In the genomic region with DNA sequence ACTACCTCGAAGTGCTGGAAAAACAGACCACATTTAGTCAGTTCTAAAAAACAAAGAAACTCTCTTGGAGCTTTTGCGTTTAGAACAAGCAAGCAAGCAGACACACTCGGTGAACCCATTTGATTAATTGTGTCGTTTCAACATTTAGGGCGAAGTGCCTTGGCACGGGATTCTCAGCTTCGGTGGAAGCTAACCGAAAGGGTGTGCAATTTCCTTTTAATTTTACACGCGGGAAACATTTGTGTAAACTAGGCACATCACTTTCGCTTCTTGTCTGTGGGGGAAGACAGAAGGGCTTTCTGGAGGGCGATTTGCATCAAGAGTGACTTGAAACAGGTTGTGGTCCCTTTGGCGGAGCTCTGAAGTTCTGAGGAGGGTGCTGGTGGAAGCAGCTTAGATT, we compare ENCODE assay signal across 10 mouse cellular contexts. TPM values are rescaled to one million over a fixed set of nuclear protein-coding genes. Genes with fewer than 3 reads are reported as not detected.
A peak's percentile ranks its signal among the peaks of the same experiment; 100 is the strongest.
DNase-seq lines count a peak whose midpoint lies in the region; ATAC-seq and TF ChIP-seq lines count a peak whose summit lies in the region.
"Had no signal": no experiment of that assay in that cellular context is flagged by ENCODE, and none has a peak within 500 bp of the region (broad histone marks: within the 10 kb centered on the region; RNA-seq: fewer than 3 reads in every experiment).

No protein-coding gene starts in this region.

- H3K27ac ChIP-seq in gastrocnemius, adult 2 months = no peak overlapping the region
- H3K27ac ChIP-seq in forebrain, embryonic 10.5 days = peak overlapping the region; percentile 77; the same call in 1 of the 2 replicates
- H3K27ac ChIP-seq in liver, embryonic 12.5 days = no peak overlapping the region
- no peak overlapping the region for H3K27ac ChIP-seq in stomach, embryonic 15.5 days

- TF ChIP-seq CTCF in gastrocnemius, adult 2 months (IDR thresholded peaks at IDR 0.05) = no peak
- no peak for TF ChIP-seq CTCF in E14TG2a.4 (conservative IDR thresholded peaks at IDR 0.05; ENCODE audit: low read length)

- H3K9ac ChIP-seq in liver, embryonic 12.5 days = no peak overlapping the region
- H3K9ac ChIP-seq in stomach, embryonic 15.5 days = 0 out of 2 replicates have a peak overlapping the region, but pooled peaks have one; percentile 26

- 16% methylated on average over 13 of the region's 13 CpGs for WGBS in forebrain, embryonic 10.5 days
- whole genome bisulfite sequencing in liver, embryonic 12.5 days (ENCODE audit: insufficient replicate concordance) = 3% methylated on average over 13 of the region's 13 CpGs
- 5% methylated on average over 13 of the region's 13 CpGs for WGBS in stomach, embryonic 15.5 days

- H3K36me3 ChIP-seq in E14TG2a.4 (ENCODE audit: insufficient read depth, low read length) = no peaks in the 10 kb centered on the region
- H3K36me3 ChIP-seq in forebrain, embryonic 10.5 days (replicated peaks) = peaks cover 15% of the 10 kb centered on the region
- no peaks in the 10 kb centered on the region for H3K36me3 ChIP-seq in liver, embryonic 12.5 days
- no peaks in the 10 kb centered on the region for H3K36me3 ChIP-seq in stomach, embryonic 15.5 days

- H3K9me3 ChIP-seq in E14TG2a.4 (ENCODE audit: low read length) = no peaks in the 10 kb centered on the region
- no peaks in the 10 kb centered on the region for H3K9me3 ChIP-seq in forebrain, embryonic 10.5 days
- no peaks in the 10 kb centered on the region for H3K9me3 ChIP-seq in liver, embryonic 12.5 days (replicated peaks)
- no peaks in the 10 kb centered on the region for H3K9me3 ChIP-seq in stomach, embryonic 15.5 days

- DNase-seq in gastrocnemius, adult 2 months = no peak
- DNase-seq in gastrocnemius, adult 8-10 months (ENCODE audit: low spot score in 2 of 2) = no peak
- no peak for DNase-seq in forebrain, embryonic 10.5 days (ENCODE audit: extremely low spot score, low spot score)
- no peak for DNase-seq in thymus, postnatal 14 days
- DNase-seq in spleen, adult 12 weeks (ENCODE audit: low spot score) = no peak

- intact Hi-C loops in gastrocnemius, adult 2 months (cut with DNase I) = no loop called here

- H3K4me3 ChIP-seq in gastrocnemius, adult 2 months = peak overlapping the region; percentile 69
- peak overlapping the region; percentile 71 for H3K4me3 ChIP-seq in E14TG2a.4 (replicated peaks; ENCODE audit: low read length)
- H3K4me3 ChIP-seq in forebrain, embryonic 10.5 days = peak overlapping the region; percentile 55
- H3K4me3 ChIP-seq in liver, embryonic 12.5 days = peak overlapping the region; percentile 39
- H3K4me3 ChIP-seq in stomach, embryonic 15.5 days (replicated peaks) = peak overlapping the region; percentile 50
- H3K4me3 ChIP-seq: erythroblast, embryonic 14.5 days had no signal

- no peak for ATAC-seq in liver, embryonic 12.5 days
- ATAC-seq in stomach, embryonic 15.5 days (ENCODE audit: insufficient read depth, low FRiP score, low read depth) = no peak

- H3K27me3 ChIP-seq in E14TG2a.4 (ENCODE audit: insufficient read depth, low read length) = peaks cover 56% of the 10 kb centered on the region
- H3K27me3 ChIP-seq in forebrain, embryonic 10.5 days (ENCODE audit: poor library complexity, severe bottlenecking) = peaks cover 51% of the 10 kb centered on the region
- peaks cover 55% of the 10 kb centered on the region for H3K27me3 ChIP-seq in liver, embryonic 12.5 days (replicated peaks)
- peaks cover 20% of the 10 kb centered on the region for H3K27me3 ChIP-seq in stomach, embryonic 15.5 days (replicated peaks)

- H3K4me2 ChIP-seq in liver, embryonic 12.5 days = peak overlapping the region; percentile 64
- H3K4me2 ChIP-seq in stomach, embryonic 15.5 days = peak overlapping the region; percentile 95

- H3K4me1 ChIP-seq in E14TG2a.4 (replicated peaks; ENCODE audit: low read depth, low read length) = peaks cover 34% of the 10 kb centered on the region
- peaks cover 30% of the 10 kb centered on the region for H3K4me1 ChIP-seq in forebrain, embryonic 10.5 days
- H3K4me1 ChIP-seq in liver, embryonic 12.5 days = peaks cover 8% of the 10 kb centered on the region; the same call in 1 of the 2 replicates
- H3K4me1 ChIP-seq in stomach, embryonic 15.5 days = peaks cover 4% of the 10 kb centered on the region; the same call in 1 of the 2 replicates

RNA-seq across cellular contexts. Expression of a gene that starts 6.9 kb away (rescaled TPM):
- under 1 TPM in 1 of 2 experiments, not detected in 1; 0.06 TPM for total RNA-seq in gastrocnemius, adult 2 months (2021)
- total RNA-seq in gastrocnemius, adult 8-10 months (2022) = under 1 TPM in 3 of 4 experiments, not detected in 1; 0.05 to 0.22 (median 0.07) TPM
- 10.3 and 11.1 TPM in 2 replicates for polyA plus RNA-seq in forebrain, embryonic 10.5 days (2016; fragmentation: Nextera tagmentation; extraction: Ambion mirVana)
- 0.07 and 0.10 TPM in 2 replicates for polyA plus RNA-seq in liver, embryonic 12.5 days (2016; fragmentation: Nextera tagmentation; extraction: Ambion mirVana)
- 3.8 and 4.9 TPM in 2 replicates for polyA plus RNA-seq in stomach, embryonic 15.5 days (2015; fragmentation: Nextera tagmentation; extraction: Ambion mirVana)
- total RNA-seq: neutrophil, adult 5-6 weeks had no signal
